8 mouse cellular contexts compared by ENCODE assay signal in genomic region chr7:28597277-28597570, GRCm38 (mm10). TPM values are rescaled to one million over a fixed set of nuclear protein-coding genes. Genes with fewer than 3 reads are reported as not detected.
A peak's percentile ranks its signal among the peaks of the same experiment; 100 is the strongest.
DNase-seq lines count a peak whose midpoint lies in the region; ATAC-seq and TF ChIP-seq lines count a peak whose summit lies in the region.

No protein-coding gene starts in this region.

- no peaks in the 10 kb centered on the region for H3K27me3 ChIP-seq in spleen, adult 2 months (ENCODE audit: control insufficient read depth, insufficient read depth, low read length)
- no peaks in the 10 kb centered on the region for H3K27me3 ChIP-seq in limb, embryonic 12.5 days
- H3K27me3 ChIP-seq in stomach, embryonic 15.5 days (replicated peaks) = no peaks in the 10 kb centered on the region

- no peaks in the 10 kb centered on the region for H3K9me3 ChIP-seq in limb, embryonic 12.5 days
- no peaks in the 10 kb centered on the region for H3K9me3 ChIP-seq in stomach, embryonic 15.5 days

- H3K9ac ChIP-seq in limb, embryonic 12.5 days (replicated peaks) = peak overlapping the region; percentile 69
- peak overlapping the region; percentile 56 for H3K9ac ChIP-seq in stomach, embryonic 15.5 days

- peaks cover 32% of the 10 kb centered on the region for H3K4me1 ChIP-seq in spleen, adult 2 months (ENCODE audit: control insufficient read depth, insufficient read depth, insufficient read length)
- H3K4me1 ChIP-seq in limb, embryonic 12.5 days (replicated peaks) = peaks cover 49% of the 10 kb centered on the region
- H3K4me1 ChIP-seq in stomach, embryonic 15.5 days = peaks cover 50% of the 10 kb centered on the region

- peak; percentile 29 for DNase-seq in embryo, embryonic 9.5 days (ENCODE audit: extremely low spot score)
- DNase-seq in embryo, embryonic 11 days = no peak
- no peak for DNase-seq in spleen, adult 2 months (ENCODE audit: low read depth in 1 of 2, low spot score in 2 of 2)
- DNase-seq in spleen, adult 12 weeks (ENCODE audit: low spot score) = no peak
- no peak for DNase-seq in layer of hippocampus, postnatal 36 days
- DNase-seq in testis, postnatal 10 days (ENCODE audit: low spot score) = no peak

- peak overlapping the region; percentile 78; the same call in 1 of the 2 replicates for H3K4me3 ChIP-seq in spleen, adult 2 months (ENCODE audit: extremely low read depth, insufficient read depth, insufficient read length)
- H3K4me3 ChIP-seq in limb, embryonic 12.5 days (replicated peaks) = peak overlapping the region; percentile 64
- H3K4me3 ChIP-seq in stomach, embryonic 15.5 days (replicated peaks) = peak overlapping the region; percentile 68

- no peak for TF ChIP-seq POLR2A in spleen, adult 2 months (IDR thresholded peaks at IDR 0.05; ENCODE audit: low read depth, low read length)

- TF ChIP-seq CTCF in spleen, adult 2 months (IDR thresholded peaks at IDR 0.05; ENCODE audit: extremely low read depth, insufficient read depth, insufficient read length, insufficient replicate concordance) = no peak

- ATAC-seq in limb, embryonic 12.5 days (ENCODE audit: insufficient number of reproducible peaks, insufficient read depth, low FRiP score, low TSS enrichment, low read depth) = no peak
- ATAC-seq in stomach, embryonic 15.5 days (ENCODE audit: insufficient read depth, low FRiP score, low read depth) = no peak

- H3K36me3 ChIP-seq in spleen, adult 2 months (ENCODE audit: control insufficient read depth, insufficient read depth, low read length) = no peaks in the 10 kb centered on the region
- H3K36me3 ChIP-seq in limb, embryonic 12.5 days = peaks cover 5% of the 10 kb centered on the region; the same call in 1 of the 2 replicates
- H3K36me3 ChIP-seq in stomach, embryonic 15.5 days = no peaks in the 10 kb centered on the region

- H3K27ac ChIP-seq in spleen, adult 2 months (ENCODE audit: insufficient read depth, low read length) = no peak overlapping the region
- peak overlapping the region; percentile 93 for H3K27ac ChIP-seq in limb, embryonic 12.5 days
- peak overlapping the region; percentile 90 for H3K27ac ChIP-seq in stomach, embryonic 15.5 days

- 40% methylated on average over 9 of the region's 9 CpGs for WGBS in spleen, adult 2 months
- 14% methylated on average over 9 of the region's 9 CpGs for WGBS in limb, embryonic 12.5 days
- WGBS in stomach, embryonic 15.5 days = 3% methylated on average over 9 of the region's 9 CpGs

- peak overlapping the region; percentile 85 for H3K4me2 ChIP-seq in limb, embryonic 12.5 days
- H3K4me2 ChIP-seq in stomach, embryonic 15.5 days = peak overlapping the region; percentile 71

RNA-seq across cellular contexts. Expression of gene Samd4b, which starts 0.7 kb away (rescaled TPM):
- polyA plus RNA-seq in spleen, adult 2 months (2012; rRNA removed) = 48.2 and 68.2 TPM in 2 replicates
- 30.5 and 36.0 TPM in 2 replicates for polyA plus RNA-seq in limb, embryonic 12.5 days (2016; fragmentation: Nextera tagmentation; extraction: Ambion mirVana)
- 18.5 and 22.1 TPM in 2 replicates for polyA plus RNA-seq in stomach, embryonic 15.5 days (2015; fragmentation: Nextera tagmentation; extraction: Ambion mirVana)
- 10 to 100 TPM; 66.4 to 79.4 TPM for total RNA-seq in layer of hippocampus, postnatal 36 days (2021)

RNA-seq across cellular contexts. Expression of gene Pak4, which starts 0.8 kb away (rescaled TPM):
- polyA plus RNA-seq in spleen, adult 2 months (2012; rRNA removed) = 13.2 and 17.6 TPM in 2 replicates
- 42.4 and 44.1 TPM in 2 replicates for polyA plus RNA-seq in limb, embryonic 12.5 days (2016; fragmentation: Nextera tagmentation; extraction: Ambion mirVana)
- 50.2 and 56.0 TPM in 2 replicates for polyA plus RNA-seq in stomach, embryonic 15.5 days (2015; fragmentation: Nextera tagmentation; extraction: Ambion mirVana)
- 10 to 100 TPM; 15.1 to 15.8 TPM for total RNA-seq in layer of hippocampus, postnatal 36 days (2021)

RNA-seq across cellular contexts. Expression of gene Acp7, which starts 33.9 kb away (rescaled TPM):
- not detected in 2 replicates for polyA plus RNA-seq in spleen, adult 2 months (2012; rRNA removed)
- not detected in 2 replicates for polyA plus RNA-seq in limb, embryonic 12.5 days (2016; fragmentation: Nextera tagmentation; extraction: Ambion mirVana)
- polyA plus RNA-seq in stomach, embryonic 15.5 days (2015; fragmentation: Nextera tagmentation; extraction: Ambion mirVana) = 0.08 TPM in 1 of 2 replicates, not detected in the other
- total RNA-seq in layer of hippocampus, postnatal 36 days (2021) = 1 to 10 TPM; 1.2 to 1.7 TPM

RNA-seq across cellular contexts. Expression of gene Nccrp1, which starts 50.2 kb away (rescaled TPM):
- 0.81 and 1.0 TPM in 2 replicates for polyA plus RNA-seq in spleen, adult 2 months (2012; rRNA removed)
- not detected in 2 replicates for polyA plus RNA-seq in limb, embryonic 12.5 days (2016; fragmentation: Nextera tagmentation; extraction: Ambion mirVana)
- 2.4 and 6.1 TPM in 2 replicates for polyA plus RNA-seq in stomach, embryonic 15.5 days (2015; fragmentation: Nextera tagmentation; extraction: Ambion mirVana)
- under 1 TPM; 0.48 to 0.52 TPM for total RNA-seq in layer of hippocampus, postnatal 36 days (2021)

RNA-seq across cellular contexts. Expression of gene Sycn, which starts 56.5 kb away (rescaled TPM):
- polyA plus RNA-seq in spleen, adult 2 months (2012; rRNA removed) = 3,549 and 8,446 TPM in 2 replicates
- polyA plus RNA-seq in limb, embryonic 12.5 days (2016; fragmentation: Nextera tagmentation; extraction: Ambion mirVana) = not detected in 2 replicates
- 103 and 114 TPM in 2 replicates for polyA plus RNA-seq in stomach, embryonic 15.5 days (2015; fragmentation: Nextera tagmentation; extraction: Ambion mirVana)
- total RNA-seq in layer of hippocampus, postnatal 36 days (2021) = not detected
